In the genomic region with DNA sequence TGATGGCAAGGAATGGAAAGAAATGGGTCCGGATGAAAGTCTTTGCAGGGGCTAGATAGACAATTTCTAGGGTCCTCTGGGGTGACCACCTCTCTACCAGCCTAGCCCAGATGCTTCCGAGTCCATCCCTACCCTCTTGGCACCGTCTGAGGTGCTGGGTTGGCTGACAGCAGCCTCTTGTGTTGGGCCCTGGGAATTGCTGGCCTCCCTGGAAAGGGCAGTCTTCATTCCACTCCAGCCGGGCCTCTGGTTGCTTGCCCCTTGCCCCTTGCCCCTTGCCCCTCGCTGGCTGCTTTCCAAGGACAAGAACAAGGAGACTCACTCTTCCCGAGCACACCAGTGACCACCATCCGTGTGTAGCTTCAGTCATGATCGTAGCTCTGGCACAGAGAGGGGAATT, we compare ENCODE assay signal across 16 mouse cellular contexts. TPM values are rescaled to one million over a fixed set of nuclear protein-coding genes. Genes with fewer than 3 reads are reported as not detected.
A peak's percentile ranks its signal among the peaks of the same experiment; 100 is the strongest.
DNase-seq lines count a peak whose midpoint lies in the region; ATAC-seq and TF ChIP-seq lines count a peak whose summit lies in the region.
"Had no signal": no experiment of that assay in that cellular context is flagged by ENCODE, and none has a peak within 500 bp of the region (broad histone marks: within the 10 kb centered on the region; RNA-seq: fewer than 3 reads in every experiment).

No protein-coding gene starts in this region.

- dilution Hi-C loops in CH12.LX (cut with MboI; ENCODE audit: extremely low pct_ligation_motif_present, extremely low pct_unique_long_range_greater_than_20kb, low sequenced_read_pairs), result no loop called here

- 62% methylated on average over 8 of the region's 8 CpGs for WGBS in kidney, embryonic 16.5 days
- 66% methylated on average over 8 of the region's 8 CpGs for WGBS in neural tube, embryonic 15.5 days

- no peaks in the 10 kb centered on the region for H3K36me3 ChIP-seq in kidney, embryonic 16.5 days (ENCODE audit: insufficient read depth, low read length)
- H3K36me3 ChIP-seq in CH12.LX (replicated peaks in 1 of 2; ENCODE audit: control insufficient read depth in 1 of 2, insufficient read depth in 1 of 2, low read length in 1 of 2), result no peaks in the 10 kb centered on the region
- no peaks in the 10 kb centered on the region for H3K36me3 ChIP-seq in neural tube, embryonic 15.5 days
- H3K36me3 ChIP-seq: embryonic facial prominence, embryonic 15.5 days; forebrain, embryonic 15.5 days; heart, embryonic 12.5 days had no signal

- H3K4me3 ChIP-seq in kidney, embryonic 16.5 days (ENCODE audit: low read length), result no peak overlapping the region
- H3K4me3 ChIP-seq in CH12.LX (replicated peaks in 1 of 3; ENCODE audit: low read depth in 2 of 3, low read length in 2 of 3, poor library complexity in 1 of 3), result no peak overlapping the region
- no peak overlapping the region for H3K4me3 ChIP-seq in neural tube, embryonic 15.5 days (replicated peaks)
- H3K4me3 ChIP-seq: embryonic facial prominence, embryonic 15.5 days; forebrain, embryonic 15.5 days; heart, embryonic 12.5 days had no signal

- H3K27me3 ChIP-seq in kidney, embryonic 16.5 days (ENCODE audit: insufficient read depth, low read length), result no peaks in the 10 kb centered on the region
- H3K27me3 ChIP-seq in CH12.LX (replicated peaks), result peaks cover 40% of the 10 kb centered on the region
- no peaks in the 10 kb centered on the region for H3K27me3 ChIP-seq in neural tube, embryonic 15.5 days (replicated peaks)
- H3K27me3 ChIP-seq: embryonic facial prominence, embryonic 15.5 days; forebrain, embryonic 15.5 days had no signal

- H3K27ac ChIP-seq in kidney, embryonic 16.5 days (ENCODE audit: low read length), result no peak overlapping the region
- no peak overlapping the region for H3K27ac ChIP-seq in CH12.LX (ENCODE audit: insufficient read depth, low read depth)
- no peak overlapping the region for H3K27ac ChIP-seq in neural tube, embryonic 15.5 days (replicated peaks)
- H3K27ac ChIP-seq: embryonic facial prominence, embryonic 15.5 days; forebrain, embryonic 15.5 days had no signal

- no peak for TF ChIP-seq POLR2A in CH12.LX (IDR thresholded peaks at IDR 0.05; ENCODE audit: low read depth, low read length)

- H3K4me2 ChIP-seq in kidney, embryonic 16.5 days (replicated peaks; ENCODE audit: low read depth, low read length), result no peak overlapping the region
- peak overlapping the region; percentile 26; the same call in 1 of the 2 replicates for H3K4me2 ChIP-seq in CH12.LX (ENCODE audit: insufficient read depth, low read depth, poor library complexity, severe bottlenecking)
- H3K4me2 ChIP-seq in neural tube, embryonic 15.5 days, result no peak overlapping the region
- H3K4me2 ChIP-seq: embryonic facial prominence, embryonic 15.5 days; forebrain, embryonic 15.5 days; heart, embryonic 12.5 days; liver, embryonic 11.5 days had no signal

- H3K79me2 ChIP-seq in CH12.LX (replicated peaks; ENCODE audit: control insufficient read depth, extremely low read depth, insufficient read depth, poor library complexity, severe bottlenecking), result no peaks in the 10 kb centered on the region

- ATAC-seq in kidney, embryonic 16.5 days (ENCODE audit: low FRiP score, low TSS enrichment), result no peak
- no peak for ATAC-seq in neural tube, embryonic 15.5 days (ENCODE audit: low FRiP score)
- ATAC-seq: forebrain, embryonic 15.5 days had no signal

- no peak; the same call in 1 of the 2 replicates for TF ChIP-seq RAD21 in CH12.LX (IDR thresholded peaks at IDR 0.05; ENCODE audit: low read depth, low read length)

- no peaks in the 10 kb centered on the region for H3K4me1 ChIP-seq in kidney, embryonic 16.5 days (ENCODE audit: insufficient read depth, low read length)
- peaks cover 8 to 22% of the 10 kb centered on the region in 2 experiments; a peak in 3 of 4 replicates for H3K4me1 ChIP-seq in CH12.LX (ENCODE audit: control insufficient read depth in 1 of 2, insufficient read depth in 2 of 2)
- H3K4me1 ChIP-seq in neural tube, embryonic 15.5 days, result no peaks in the 10 kb centered on the region
- H3K4me1 ChIP-seq: embryonic facial prominence, embryonic 15.5 days; forebrain, embryonic 15.5 days; heart, embryonic 12.5 days had no signal

- TF ChIP-seq CTCF in CH12.LX (conservative IDR thresholded peaks at IDR 0.05 in 1 of 2, IDR thresholded peaks at IDR 0.05 in 1 of 2; ENCODE audit: low read depth in 2 of 2, low read length in 2 of 2), result 0 out of 4 replicates have a peak, but pooled peaks of 1 of the 2 experiments have one; percentile 8

- DNase-seq in kidney, adult 18-20 months, result peak; percentile 44
- DNase-seq in 3T3-L1 (ENCODE audit: low read depth, low spot score), result peak; percentile 17
- no peak for DNase-seq in CH12.LX (ENCODE audit: extremely low read depth)
- peak; percentile 62 for DNase-seq in kidney, postnatal 10 days
- DNase-seq in spleen, adult 12 weeks (ENCODE audit: low spot score), result no peak
- DNase-seq: cerebellum, adult 9-10 months; gastrocnemius, postnatal 10 days; right cerebral cortex, postnatal 14 days had no signal

- in situ Hi-C loops in CH12.LX (cut with MboI; ENCODE audit: low pct_ligation_motif_present, low pct_unique_long_range_greater_than_20kb, low sequenced_read_pairs), result loop anchor here (5.0 to 25.0 kb wide), 2 partner anchors 76 to 156 kb away; a partner anchor contains a TSS

- H3K9me3 ChIP-seq in kidney, embryonic 16.5 days (ENCODE audit: low read length), result no peaks in the 10 kb centered on the region
- peaks cover 3% of the 10 kb centered on the region for H3K9me3 ChIP-seq in CH12.LX (replicated peaks; ENCODE audit: low read length)
- no peaks in the 10 kb centered on the region for H3K9me3 ChIP-seq in neural tube, embryonic 15.5 days (replicated peaks)
- H3K9me3 ChIP-seq: embryonic facial prominence, embryonic 15.5 days; forebrain, embryonic 15.5 days; heart, embryonic 12.5 days had no signal

- H3K9ac ChIP-seq in kidney, embryonic 16.5 days (replicated peaks; ENCODE audit: low read length), result no peak overlapping the region
- no peak overlapping the region for H3K9ac ChIP-seq in CH12.LX (ENCODE audit: insufficient read depth, low read depth)
- H3K9ac ChIP-seq in neural tube, embryonic 15.5 days (replicated peaks), result no peak overlapping the region
- H3K9ac ChIP-seq: embryonic facial prominence, embryonic 15.5 days; forebrain, embryonic 15.5 days; heart, embryonic 12.5 days had no signal

- no peak for TF ChIP-seq EP300 in CH12.LX (IDR thresholded peaks at IDR 0.05; ENCODE audit: low read length)

TF ChIP-seq in CH12.LX, 34 proteins besides CTCF, POLR2A, EP300 and RAD21:
- TF ChIP-seq MXI1 (IDR thresholded peaks at IDR 0.05; ENCODE audit: low read depth, low read length), result no peak
- no peak for TF ChIP-seq CHD2 (IDR thresholded peaks at IDR 0.05; ENCODE audit: low read length)
- TF ChIP-seq ZNF384 (IDR thresholded peaks at IDR 0.05; ENCODE audit: low read depth, low read length), result no peak
- TF ChIP-seq ZMIZ1 (IDR thresholded peaks at IDR 0.05; ENCODE audit: low read depth, low read length), result no peak
- TF ChIP-seq SIN3A (IDR thresholded peaks at IDR 0.05; ENCODE audit: low read length), result no peak
- TF ChIP-seq POLR2AphosphoS2 (IDR thresholded peaks at IDR 0.05; ENCODE audit: low read depth, low read length), result no peak
TF ChIP-seq in CH12.LX: peak in this region for 0.

RNA-seq across cellular contexts. Expression of a gene that starts 15.0 kb away (rescaled TPM):
- polyA plus RNA-seq in kidney, embryonic 16.5 days (2015; fragmentation: Nextera tagmentation; extraction: Ambion mirVana), result 111 and 113 TPM in 2 replicates
- total RNA-seq in CH12.LX (2012; rRNA removed) (35.4 and 48.4 TPM in 2 replicates), CH12.LX (2014; rRNA removed) (23.9 and 27.9 TPM in 2 replicates)
- polyA plus RNA-seq in CH12.LX (2012; ENCODE audit: insufficient read length, low read depth), result 28.0 and 36.9 TPM in 2 replicates
- polyA plus RNA-seq in neural tube, embryonic 15.5 days (2015; fragmentation: Nextera tagmentation; extraction: Ambion mirVana), result 139 and 157 TPM in 2 replicates

RNA-seq across cellular contexts. Expression of a gene that starts 15.6 kb away (rescaled TPM):
- 0.47 and 0.84 TPM in 2 replicates for polyA plus RNA-seq in kidney, embryonic 16.5 days (2015; fragmentation: Nextera tagmentation; extraction: Ambion mirVana)
- not detected in 2 replicates for total RNA-seq in CH12.LX (2012; rRNA removed)
- not detected in 2 replicates for total RNA-seq in CH12.LX (2014; rRNA removed)
- not detected in 2 replicates for polyA plus RNA-seq in CH12.LX (2012; ENCODE audit: insufficient read length, low read depth)
- polyA plus RNA-seq in neural tube, embryonic 15.5 days (2015; fragmentation: Nextera tagmentation; extraction: Ambion mirVana), result 0.42 TPM in 1 of 2 replicates, not detected in the other
- polyA plus RNA-seq: forebrain, embryonic 15.5 days; heart, embryonic 12.5 days had no signal

RNA-seq across cellular contexts. Expression of a gene that starts 27.8 kb away (rescaled TPM):
- not detected in 2 replicates for polyA plus RNA-seq in kidney, embryonic 16.5 days (2015; fragmentation: Nextera tagmentation; extraction: Ambion mirVana)
- total RNA-seq in CH12.LX (2012; rRNA removed) (not detected in 2 replicates), CH12.LX (2014; rRNA removed) (not detected in 2 replicates)
- polyA plus RNA-seq in CH12.LX (2012; ENCODE audit: insufficient read length, low read depth), result not detected in 2 replicates
- polyA plus RNA-seq in neural tube, embryonic 15.5 days (2015; fragmentation: Nextera tagmentation; extraction: Ambion mirVana), result not detected in 2 replicates
- total RNA-seq: gastrocnemius, postnatal 10 days; hematopoietic stem cell, adult 5-6 weeks had no signal
- polyA plus RNA-seq: forebrain, embryonic 15.5 days; heart, embryonic 12.5 days; liver, embryonic 11.5 days; stomach, embryonic 14.5 days had no signal

RNA-seq across cellular contexts. Expression of a gene that starts 28.3 kb away (rescaled TPM):
- 33.3 and 36.2 TPM in 2 replicates for polyA plus RNA-seq in kidney, embryonic 16.5 days (2015; fragmentation: Nextera tagmentation; extraction: Ambion mirVana)
- total RNA-seq in CH12.LX (2012; rRNA removed) (15.6 and 17.4 TPM in 2 replicates), CH12.LX (2014; rRNA removed) (14.0 and 15.3 TPM in 2 replicates)
- 14.4 and 15.7 TPM in 2 replicates for polyA plus RNA-seq in CH12.LX (2012; ENCODE audit: insufficient read length, low read depth)
- polyA plus RNA-seq in neural tube, embryonic 15.5 days (2015; fragmentation: Nextera tagmentation; extraction: Ambion mirVana), result 59.6 and 62.2 TPM in 2 replicates

RNA-seq across cellular contexts. Expression of a gene that starts 37.9 kb away (rescaled TPM):
- 42.3 and 43.7 TPM in 2 replicates for polyA plus RNA-seq in kidney, embryonic 16.5 days (2015; fragmentation: Nextera tagmentation; extraction: Ambion mirVana)
- total RNA-seq in CH12.LX (2012; rRNA removed) (27.0 and 31.0 TPM in 2 replicates), CH12.LX (2014; rRNA removed) (24.6 and 31.9 TPM in 2 replicates)
- 26.9 and 29.8 TPM in 2 replicates for polyA plus RNA-seq in CH12.LX (2012; ENCODE audit: insufficient read length, low read depth)
- 52.7 and 53.4 TPM in 2 replicates for polyA plus RNA-seq in neural tube, embryonic 15.5 days (2015; fragmentation: Nextera tagmentation; extraction: Ambion mirVana)

Comparison
In these comparisons a context has a peak if more than half of its experiments do, and no peak if none do; other contexts are left out.
1. DNase-seq: peak in kidney, adult 18-20 months (single experiment), 3T3-L1 (single experiment) and kidney, postnatal 10 days (single experiment); none in CH12.LX (single experiment) and spleen, adult 12 weeks (single experiment).